Mouse (Mus musculus) megakaryocyte, embryonic 14.5 days (primary cell): Measurements from ENCODE around the gene Hcfc2. TPM values are rescaled to one million over a fixed set of nuclear protein-coding genes. Genes with fewer than 3 reads are reported as not detected.

Source experiments
- H3K27me3 ChIP-seq: replicated peaks from 2 replicates; pipeline ENCODE3; 2012; ENCODE audit warnings: inconsistent platforms
- H3K36me3 ChIP-seq: replicated peaks from 2 replicates; pipeline ENCODE3; 2012; ENCODE audit warnings: low read length, inconsistent platforms, mixed read lengths
- H3K4me1 ChIP-seq: 2 replicates; pipeline ENCODE4 v1.6.1; 2012; ENCODE audit warnings: inconsistent platforms
- H3K4me3 ChIP-seq: replicated peaks from 2 replicates; pipeline ENCODE3; 2012; ENCODE audit warnings: moderate library complexity, mild to moderate bottlenecking, inconsistent platforms
- H3K9me3 ChIP-seq: 2 replicates; pipeline ENCODE4 v1.6.1; 2012; ENCODE audit warnings: inconsistent platforms
- FLI1 ChIP-seq: IDR thresholded peaks from 2 replicates; pipeline ENCODE4 v1.6.1; 2012; ENCODE audit warnings: low read length, inconsistent platforms, mixed read lengths
- GATA1 ChIP-seq: IDR thresholded peaks from 3 replicates; pipeline ENCODE4 v1.6.1; 2012; ENCODE audit warnings: mixed read lengths, low read length, inconsistent platforms, borderline replicate concordance
- polyA plus RNA-seq: library from polyadenylated mRNA; stranded (reverse); fragments of >175 nt; gene quantifications from 2 replicates; pipeline ENCODE4 v1.2.3, GENCODE M21; 2012; ENCODE audit warnings: low replicate concordance; ENCODE audit not compliant: insufficient read depth

The Hcfc2 gene
- polyA plus RNA-seq: 1.9 and 2.9 TPM in 2 replicates

GRCm38 (mm10) chr10:82695956-82696355 is at the start of gene Hcfc2:
Gene Hcfc2 (plus strand): TSS chr10:82696160.
- H3K9me3 ChIP-seq: no peaks in the 10 kb centered on the region
- peaks cover 3% of the 10 kb centered on the region for H3K27me3 ChIP-seq
- H3K36me3 ChIP-seq: peaks cover 6% of the 10 kb centered on the region
- no peak for TF ChIP-seq GATA1
- TF ChIP-seq FLI1: no peak
- H3K4me3 ChIP-seq: peak within 1 kb of the TSS; percentile 78
- peaks cover 74% of the 10 kb centered on the region for H3K4me1 ChIP-seq

- H3K4me1 ChIP-seq: no peaks in the 10 kb centered on the region
- H3K9me3 ChIP-seq: no peaks in the 10 kb centered on the region
- no peaks in the 10 kb centered on the region for H3K27me3 ChIP-seq
- TF ChIP-seq FLI1 (no peak), GATA1 (no peak)
- no peak overlapping the region for H3K4me3 ChIP-seq
- H3K36me3 ChIP-seq: peaks cover 79% of the 10 kb centered on the region
Measured at GRCm38 (mm10) chr10:82647205-82647811, 48.7 kb upstream of the Hcfc2 start.

DNA sequence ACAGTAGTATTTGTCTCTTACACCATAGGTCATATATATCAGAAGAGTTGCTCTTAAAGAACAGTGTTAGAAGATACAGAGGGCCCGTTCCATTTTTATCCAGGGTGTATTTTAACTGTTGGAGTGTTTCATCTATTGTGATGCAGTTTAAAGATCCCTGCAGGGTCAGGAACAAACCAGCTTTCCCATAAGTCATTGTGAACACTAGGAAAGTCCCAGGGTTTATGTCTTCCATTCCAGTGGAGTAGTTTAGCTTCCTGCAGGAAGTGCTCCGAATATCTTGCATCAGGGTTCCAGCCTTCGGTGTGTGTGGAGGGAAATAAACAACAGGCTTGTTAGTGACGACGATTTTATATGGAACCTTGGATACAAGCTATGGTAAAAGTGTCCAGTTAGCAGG is 44.7 kb upstream of the Hcfc2 start:
- no peaks in the 10 kb centered on the region for H3K27me3 ChIP-seq
- no peaks in the 10 kb centered on the region for H3K9me3 ChIP-seq
- H3K36me3 ChIP-seq: peaks cover 44% of the 10 kb centered on the region
- TF ChIP-seq GATA1 (no peak), FLI1 (no peak)
- no peaks in the 10 kb centered on the region for H3K4me1 ChIP-seq
- H3K4me3 ChIP-seq: no peak overlapping the region

DNA sequence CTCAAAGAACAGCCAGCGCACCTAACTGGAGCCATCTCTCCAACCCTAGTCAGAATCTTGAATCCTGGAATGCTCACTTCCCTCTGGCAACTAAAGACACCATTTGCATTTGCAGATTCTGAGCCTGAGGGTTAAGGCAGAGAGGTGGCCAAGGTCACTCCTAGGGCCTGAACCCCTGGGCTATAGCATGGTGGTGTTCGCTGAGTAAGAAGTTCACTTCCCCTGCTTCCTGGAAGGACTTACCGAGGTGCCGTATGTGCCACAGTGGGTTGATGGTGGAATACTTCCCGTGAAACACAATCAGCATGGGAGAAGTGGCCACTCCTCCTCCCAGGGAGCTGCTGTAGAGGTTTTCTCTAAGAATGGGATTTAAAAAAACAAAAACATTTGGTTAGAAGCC is 43.3 kb upstream of the Hcfc2 start:
- Histone ChIP-seq H3K4me1 (no peaks in the 10 kb centered on the region), H3K4me3 (no peak overlapping the region), H3K9me3 (no peaks in the 10 kb centered on the region), H3K36me3 (peaks cover 30% of the 10 kb centered on the region), H3K27me3 (no peaks in the 10 kb centered on the region)
- TF ChIP-seq GATA1 (no peak), FLI1 (no peak)

- H3K27me3 ChIP-seq: no peaks in the 10 kb centered on the region
- H3K9me3 ChIP-seq: no peaks in the 10 kb centered on the region
- H3K4me1 ChIP-seq: no peaks in the 10 kb centered on the region
- H3K4me3 ChIP-seq: no peak overlapping the region
- TF ChIP-seq FLI1: no peak
- TF ChIP-seq GATA1: no peak
- peaks cover 22% of the 10 kb centered on the region for H3K36me3 ChIP-seq
Measured at GRCm38 (mm10) chr10:82654581-82654980, 41.4 kb upstream of the Hcfc2 start.

DNA sequence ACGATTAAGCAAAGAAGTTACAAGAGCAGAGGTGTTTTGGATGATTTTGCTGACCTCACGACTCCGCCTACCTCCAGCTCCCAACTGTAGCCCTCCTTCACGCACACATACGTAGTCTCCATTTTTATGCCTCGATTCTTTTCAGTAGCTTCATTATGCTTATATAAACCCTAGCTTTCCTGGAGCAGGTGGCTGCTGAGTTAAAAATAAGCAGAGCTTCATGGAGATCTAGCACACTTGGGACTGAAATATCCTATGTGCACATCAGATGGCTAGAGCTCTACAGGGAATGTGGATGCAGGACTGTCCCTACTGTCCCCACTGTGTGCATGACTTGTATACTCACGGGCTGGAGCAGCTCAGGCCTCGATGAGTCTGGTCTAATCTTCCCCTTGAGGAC is 34.1 kb upstream of the Hcfc2 start:
- Histone ChIP-seq H3K9me3 (no peaks in the 10 kb centered on the region), H3K27me3 (peaks cover 2% of the 10 kb centered on the region), H3K4me3 (no peak overlapping the region), H3K36me3 (no peaks in the 10 kb centered on the region), H3K4me1 (peaks cover 18% of the 10 kb centered on the region)
- TF ChIP-seq GATA1: no peak
- TF ChIP-seq FLI1: no peak

GRCm38 (mm10) chr10:82662267-82662990 is 33.5 kb upstream of the Hcfc2 start:
- Histone ChIP-seq H3K4me3 (peak overlapping the region; percentile 62), H3K4me1 (peaks cover 23% of the 10 kb centered on the region), H3K27me3 (peaks cover 2% of the 10 kb centered on the region), H3K9me3 (no peaks in the 10 kb centered on the region), H3K36me3 (no peaks in the 10 kb centered on the region)
- TF ChIP-seq GATA1 (no peak), FLI1 (no peak)

GRCm38 (mm10) chr10:82663289-82663688 is 32.7 kb upstream of the Hcfc2 start:
- Histone ChIP-seq H3K36me3 (no peaks in the 10 kb centered on the region), H3K9me3 (no peaks in the 10 kb centered on the region), H3K4me3 (no peak overlapping the region), H3K27me3 (peaks cover 2% of the 10 kb centered on the region), H3K4me1 (peaks cover 26% of the 10 kb centered on the region)
- TF ChIP-seq FLI1 (no peak), GATA1 (no peak)

DNA sequence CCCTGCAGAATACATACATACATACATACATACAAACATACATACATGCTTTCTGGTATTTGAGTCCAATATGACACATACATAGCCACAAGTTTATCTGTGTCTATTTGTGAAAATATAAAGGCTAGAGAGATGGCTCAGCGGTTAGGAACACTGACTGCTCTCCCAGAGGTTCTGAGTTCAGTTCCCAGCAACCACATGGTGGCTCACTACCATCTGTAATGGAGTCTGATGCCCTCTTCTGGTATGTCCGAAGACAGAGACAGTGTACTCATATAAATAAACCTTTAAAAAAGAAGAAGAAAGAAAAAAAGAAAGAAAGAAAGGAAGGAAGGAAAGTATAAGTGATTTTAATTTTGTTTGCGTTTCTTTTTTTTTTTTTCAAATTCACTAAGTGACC is 30.0 kb upstream of the Hcfc2 start:
- no peak for TF ChIP-seq FLI1
- no peaks in the 10 kb centered on the region for H3K27me3 ChIP-seq
- no peaks in the 10 kb centered on the region for H3K9me3 ChIP-seq
- no peaks in the 10 kb centered on the region for H3K36me3 ChIP-seq
- peaks cover 39% of the 10 kb centered on the region for H3K4me1 ChIP-seq
- no peak overlapping the region for H3K4me3 ChIP-seq

GRCm38 (mm10) chr10:82666436-82667234 is 29.3 kb upstream of the Hcfc2 start:
- Histone ChIP-seq H3K4me3 (peak overlapping the region; percentile 88), H3K4me1 (peaks cover 39% of the 10 kb centered on the region), H3K36me3 (no peaks in the 10 kb centered on the region), H3K9me3 (no peaks in the 10 kb centered on the region), H3K27me3 (peaks cover 1% of the 10 kb centered on the region)
- TF ChIP-seq FLI1: no peak
- no peak for TF ChIP-seq GATA1
